Mouse (Mus musculus) lung, postnatal 36 days (tissue): ENCODE measurements at regions not wholly inside any gene's neighbourhood (a gene's known extent, or its start where the extent isn't known, plus 50 kb on each side); places are given as distances from the start of the nearest gene placed in this dataset.
"Not testable (repeated sequence)": the region's sequence is repeated elsewhere in the genome, so short reads cannot be mapped to it uniquely, and the experiment has no call there.

ENCODE experiments used
- DNase-seq: peaks from one replicate; pipeline ENCODE4 v3.0.0; 2022; ENCODE audit warnings: mixed read lengths

- peak; percentile 61 for DNase-seq
These were observed 102.7 kb downstream of the Ptpn20 start for GRCm38 (mm10) chr14:33691690-33692089.

GRCm38 (mm10) chr14:33694224-33694623 is 105.2 kb downstream of the Ptpn20 start:
- DNase-seq: no peak

DNA sequence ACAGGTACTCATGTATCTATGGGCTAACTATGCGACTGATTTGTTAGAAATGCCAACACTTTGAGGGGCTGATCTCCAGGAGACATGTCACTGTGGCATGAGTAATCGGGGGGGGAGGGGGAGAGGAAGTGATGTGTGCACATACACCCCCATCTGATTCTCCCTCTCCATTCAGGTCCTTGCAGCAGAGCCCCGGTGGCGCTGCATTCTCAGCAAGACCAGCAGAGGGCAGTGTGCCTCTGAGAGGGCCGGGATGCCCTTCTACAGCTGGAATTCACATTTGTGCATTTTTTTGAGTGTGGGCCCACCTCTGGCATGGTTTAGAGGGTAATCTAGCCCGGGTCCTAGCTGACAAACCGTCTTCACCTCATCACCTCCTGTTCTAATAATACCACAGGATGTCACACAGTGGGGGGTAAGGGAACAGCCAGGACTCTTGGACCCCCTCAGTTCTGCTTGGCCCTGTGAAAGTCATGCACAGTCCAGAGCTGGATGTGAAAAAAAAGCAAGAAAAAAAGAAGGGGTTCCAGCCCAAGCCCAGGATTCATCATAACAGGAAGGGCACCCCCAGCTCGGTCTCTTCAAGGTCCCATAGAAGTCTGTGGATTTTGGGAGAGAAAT is 106.5 kb downstream of the Ptpn20 start:
- peak; percentile 66 for DNase-seq

GRCm38 (mm10) chr14:33696817-33697216 is 107.8 kb downstream of the Ptpn20 start:
- DNase-seq: no peak

- DNase-seq: no peak
These were observed 110.9 kb downstream of the Ptpn20 start for GRCm38 (mm10) chr14:33699777-33700438.

DNA sequence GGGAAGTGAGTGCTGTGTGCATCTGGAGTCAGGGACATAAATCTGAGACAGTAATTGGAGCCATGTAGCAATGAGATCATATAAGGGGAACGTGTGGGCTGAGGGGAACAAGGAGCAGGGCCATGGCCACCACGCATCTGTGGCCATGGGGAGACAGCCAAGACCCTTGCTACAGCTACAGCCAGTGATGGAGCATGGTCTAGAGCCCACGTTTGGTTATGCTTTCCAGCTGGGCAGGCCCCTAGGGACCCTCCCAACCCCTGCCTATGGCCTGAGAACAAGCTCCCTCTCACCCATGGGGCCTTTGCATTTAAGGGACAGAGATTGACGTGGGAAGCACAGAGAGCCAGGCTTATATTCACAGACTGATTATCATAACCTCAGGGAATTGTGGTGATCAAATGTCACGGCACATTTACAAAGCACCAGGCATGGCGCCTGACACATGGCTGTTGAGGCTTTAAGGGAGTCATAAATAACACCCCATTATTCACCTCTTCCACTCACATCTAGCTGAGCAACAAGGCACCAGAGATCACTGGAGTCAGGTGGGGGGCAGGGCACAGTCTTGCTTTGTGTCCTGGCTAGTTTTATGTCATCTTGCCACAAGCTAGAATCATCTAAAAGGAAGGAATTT is 118.8 kb downstream of the Ptpn20 start:
- no peak for DNase-seq

- DNase-seq: no peak
These were observed 119.3 kb downstream of the Ptpn20 start for GRCm38 (mm10) chr14:33708298-33708665.

- no peak for DNase-seq
These were observed 123.5 kb downstream of the Ptpn20 start for GRCm38 (mm10) chr14:33712458-33712857.

GRCm38 (mm10) chr14:33719651-33720050 is 130.6 kb downstream of the Ptpn20 start:
- no peak for DNase-seq

DNA sequence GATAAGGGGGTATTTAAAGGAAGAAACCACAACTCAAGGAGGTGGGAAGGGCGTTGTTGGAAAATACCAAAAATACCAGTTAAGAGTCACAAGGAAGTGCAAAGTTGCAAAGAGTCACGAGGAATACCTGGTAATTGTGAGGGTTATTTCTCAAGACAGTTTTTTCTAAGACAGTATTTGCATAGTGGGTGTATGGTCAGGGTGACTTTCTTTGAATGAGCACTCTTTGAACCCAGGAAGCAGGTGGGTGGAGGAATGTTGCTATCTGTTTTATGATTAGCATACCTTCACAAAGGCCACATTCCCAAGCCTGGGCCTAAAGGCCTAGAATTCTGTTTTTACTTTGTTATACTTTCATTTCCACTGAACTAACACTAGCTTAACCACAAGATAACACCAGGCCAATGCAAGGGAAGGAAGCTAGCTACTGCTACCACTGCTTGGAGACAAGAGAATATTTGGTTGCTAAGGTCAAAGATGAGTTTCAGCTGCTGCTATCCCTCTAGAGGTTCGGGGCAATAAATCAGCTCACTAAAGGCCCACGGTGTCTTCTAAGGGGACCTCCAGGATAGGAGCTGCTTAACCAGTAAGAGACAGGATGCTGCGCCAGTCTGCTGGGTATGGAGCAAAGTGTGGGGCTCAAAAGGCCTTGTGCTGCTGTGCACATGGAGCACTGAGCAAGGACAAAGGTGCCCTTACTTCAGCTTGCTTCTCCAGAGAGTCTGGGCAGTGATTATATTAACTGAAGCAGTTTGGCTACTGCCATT is 133.6 kb downstream of the Ptpn20 start:
- not testable (repeated sequence) for DNase-seq

GRCm38 (mm10) chr14:33726500-33726899 is 137.5 kb downstream of the Ptpn20 start:
- no peak for DNase-seq

- DNase-seq: no peak
These were observed 140.3 kb downstream of the Ptpn20 start for GRCm38 (mm10) chr14:33729115-33729884.

DNA sequence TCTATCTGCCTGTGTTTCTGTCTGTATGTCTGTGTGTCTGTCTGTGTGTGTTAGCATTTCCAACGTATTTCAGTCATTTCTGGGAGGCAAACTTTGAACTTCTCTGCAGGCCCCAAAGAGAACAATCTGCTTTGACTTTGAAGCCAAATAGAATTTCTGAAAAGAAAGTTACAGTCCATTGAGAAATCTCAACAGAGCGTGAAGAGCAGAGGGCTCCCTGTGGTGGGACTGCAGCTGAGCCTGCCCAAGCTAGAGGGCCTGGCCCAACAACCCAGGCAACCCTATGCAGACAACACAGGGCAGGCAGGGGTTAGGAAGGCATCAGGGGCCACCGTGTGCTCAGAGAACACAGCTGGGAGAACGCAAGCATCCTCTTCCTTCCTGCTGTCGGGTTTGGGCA is 143.7 kb downstream of the Ptpn20 start:
- no peak for DNase-seq

DNA sequence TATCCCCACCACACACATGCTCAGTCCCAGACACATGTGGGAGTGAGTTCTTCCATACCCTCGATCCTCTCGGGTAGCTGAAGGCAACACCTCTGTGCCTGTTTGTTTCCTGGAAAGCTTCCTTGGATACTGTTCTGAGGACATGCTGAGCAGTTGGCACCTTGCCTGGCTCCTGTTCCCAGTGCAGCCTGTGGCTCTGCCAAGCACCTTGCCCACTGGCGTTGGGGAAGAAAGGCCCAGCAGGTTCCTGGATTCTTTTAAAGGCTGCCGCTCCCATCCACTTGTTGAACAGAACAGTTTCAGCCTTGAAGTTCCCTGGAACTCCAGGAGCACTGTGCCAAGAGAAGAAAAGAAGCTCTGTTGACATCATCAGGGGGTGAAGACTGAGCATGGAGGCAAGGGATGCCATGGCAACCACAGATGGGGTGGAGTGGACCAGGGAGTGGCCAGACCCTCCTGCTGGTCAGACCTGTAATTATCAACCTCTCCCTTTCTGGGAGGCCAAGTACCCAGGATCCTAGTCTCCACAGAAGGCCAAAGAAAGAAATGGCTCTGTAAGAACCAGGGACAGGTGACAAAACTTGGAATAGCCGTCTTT is 145.5 kb downstream of the Ptpn20 start:
- peak; percentile 27 for DNase-seq

- DNase-seq: peak; percentile 55
These were observed 146.6 kb downstream of the Ptpn20 start for GRCm38 (mm10) chr14:33735653-33736052.

GRCm38 (mm10) chr14:33746181-33746580 is 157.2 kb downstream of the Ptpn20 start:
- no peak for DNase-seq

DNA sequence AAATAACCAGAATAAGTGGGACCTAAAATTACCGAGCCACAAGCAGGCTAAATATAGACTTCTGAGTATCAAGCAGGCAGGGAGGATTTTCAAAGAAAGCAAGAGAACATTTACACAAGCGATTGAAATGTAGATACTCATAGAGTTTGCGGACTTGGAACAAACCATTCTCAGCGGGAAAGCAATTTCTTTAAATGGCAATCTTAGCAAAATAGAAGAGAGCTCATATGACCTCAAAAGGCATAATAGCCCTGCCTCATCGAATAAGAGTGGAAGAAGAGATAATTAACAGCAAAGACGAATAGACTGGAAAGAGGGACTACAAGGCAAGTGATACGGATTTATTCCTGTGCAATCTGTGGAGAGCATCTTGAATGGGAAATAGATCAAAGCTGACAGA is 163.7 kb upstream of the Gdf10 start:
- DNase-seq: no peak

DNA sequence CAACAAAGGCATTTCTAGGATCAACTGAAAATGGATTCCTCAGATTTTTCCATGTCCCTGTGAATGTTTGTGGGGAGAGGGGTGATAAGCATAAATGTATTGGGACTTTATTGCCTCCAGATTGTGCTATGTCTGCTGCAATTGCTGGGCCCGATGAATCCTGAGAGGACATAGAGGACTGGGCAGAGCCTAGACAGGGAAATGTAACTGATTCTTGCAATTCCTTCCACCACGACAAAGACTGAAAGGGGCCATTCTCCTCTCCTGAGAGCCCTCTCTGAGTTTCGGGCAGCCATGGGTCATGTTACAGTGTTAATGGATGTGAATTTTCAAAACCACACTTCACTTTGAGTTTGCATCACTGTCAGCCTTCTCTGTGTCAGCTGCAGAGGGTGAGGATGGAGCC is 159.7 kb upstream of the Gdf10 start:
- no peak for DNase-seq

DNA sequence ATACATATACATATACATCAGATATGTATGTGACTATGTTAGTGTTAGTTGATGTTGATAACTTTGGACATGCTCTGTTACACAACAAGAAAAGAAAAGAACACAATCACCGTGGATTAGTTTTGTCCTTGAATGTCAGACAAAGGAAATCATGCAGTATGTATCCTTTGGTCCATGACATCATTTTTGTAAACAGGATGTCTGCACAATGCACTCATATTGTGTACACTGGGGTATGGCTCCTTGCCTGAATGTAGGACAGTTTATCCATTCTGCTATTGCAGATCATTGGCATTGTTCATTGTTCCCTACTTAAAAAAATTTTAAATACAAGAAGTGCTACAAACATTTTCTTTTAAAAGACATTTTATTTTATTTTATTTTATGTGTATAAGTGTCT is 157.6 kb upstream of the Gdf10 start:
- DNase-seq: no peak

DNA sequence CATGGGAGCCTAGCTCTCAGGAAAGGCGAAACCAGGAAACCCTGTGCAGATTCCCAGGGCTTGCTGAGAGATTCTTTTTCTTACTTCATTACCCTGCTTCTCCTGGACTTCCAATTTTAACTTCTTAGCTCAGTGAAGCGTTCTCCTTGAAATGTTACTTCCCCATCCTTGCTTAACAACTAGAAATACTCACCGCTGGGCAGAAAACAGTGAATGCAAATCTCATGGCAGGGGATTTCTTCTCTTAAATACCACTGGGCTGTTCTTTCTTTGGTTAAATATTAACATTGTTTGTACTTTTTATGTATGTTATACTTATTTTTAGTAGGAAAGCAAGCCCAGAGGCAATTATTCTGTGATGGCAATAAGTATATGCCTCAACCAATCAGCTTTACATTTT is 151.0 kb upstream of the Gdf10 start:
- no peak for DNase-seq

- DNase-seq: no peak
These were observed 133.8 kb upstream of the Gdf10 start for GRCm38 (mm10) chr14:33789556-33789955.

DNA sequence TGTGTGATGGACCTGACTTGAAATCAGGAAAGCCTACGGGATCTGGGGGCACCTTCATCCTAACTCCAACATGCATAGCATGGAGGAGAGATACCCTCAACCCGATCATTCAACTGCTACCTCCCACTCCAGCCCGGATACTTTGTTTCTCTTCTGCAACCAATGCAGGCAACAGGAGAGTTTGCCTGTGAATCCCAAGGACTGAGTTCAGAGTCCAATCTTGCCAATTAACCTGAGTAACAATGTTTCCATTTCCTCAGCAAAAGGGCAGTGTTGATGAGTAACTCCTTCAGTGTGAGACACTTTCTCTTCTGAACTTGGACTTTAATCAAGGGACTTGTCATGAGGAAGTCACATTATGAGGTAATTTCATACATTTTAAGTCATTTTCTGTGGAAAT is 129.1 kb upstream of the Gdf10 start:
- no peak for DNase-seq
